Mouse (Mus musculus) G1E (cell line): ENCODE measurements around the gene Lypd5. TPM values are rescaled to one million over a fixed set of nuclear protein-coding genes. Genes with fewer than 3 reads are reported as not detected.

ENCODE experiments used
- ATAC-seq: 2 replicates; pipeline ENCODE4 v1.8.0; 2016; ENCODE audit warnings: mild to moderate bottlenecking; ENCODE audit not compliant: insufficient number of reproducible peaks, poor library complexity, low FRiP score, severe bottlenecking; ENCODE audit errors: extremely low read depth
- DNase-seq: peaks from one replicate; pipeline ENCODE4 v3.0.0; 2012; ENCODE audit warnings: low spot score
- H3K27me3 ChIP-seq: 2 replicates; pipeline ENCODE4 v1.6.1; 2012; ENCODE audit warnings: mild to moderate bottlenecking, low read length, inconsistent platforms; ENCODE audit not compliant: insufficient read depth
- H3K36me3 ChIP-seq: replicated peaks from 2 replicates; pipeline ENCODE3; 2012; ENCODE audit warnings: mild to moderate bottlenecking, inconsistent platforms
- H3K4me1 ChIP-seq: 2 replicates; pipeline ENCODE4 v1.6.1; 2012; ENCODE audit warnings: low read depth, low read length, inconsistent platforms, mixed read lengths; ENCODE audit not compliant: insufficient read depth
- H3K4me3 ChIP-seq: 2 replicates; pipeline ENCODE4 v1.5.1; 2012; ENCODE audit warnings: low read depth, mild to moderate bottlenecking, inconsistent platforms, low read length, moderate library complexity, mixed read lengths
- H3K9me3 ChIP-seq: replicated peaks from 2 replicates; pipeline ENCODE4 v1.6.1; 2012; ENCODE audit warnings: inconsistent platforms
- CTCF ChIP-seq: IDR thresholded peaks from 2 replicates; pipeline ENCODE4 v1.5.1; 2012; ENCODE audit warnings: low read depth, low read length, inconsistent platforms, mixed read lengths
- GATA1 ChIP-seq: IDR thresholded peaks from 2 replicates; pipeline ENCODE4 v1.6.1; 2012; ENCODE audit warnings: borderline replicate concordance, low read length, inconsistent platforms, mixed read lengths
- GATA2 ChIP-seq: IDR thresholded peaks from 2 replicates; pipeline ENCODE4 v1.6.1; 2012; ENCODE audit warnings: low read depth, low read length, inconsistent platforms, borderline replicate concordance
- POLR2AphosphoS5 ChIP-seq: IDR thresholded peaks from 2 replicates; pipeline ENCODE4 v1.6.1; 2012; ENCODE audit warnings: low read depth, low read length, inconsistent platforms; ENCODE audit not compliant: insufficient replicate concordance
- TAL1 ChIP-seq: conservative IDR thresholded peaks from 2 replicates; pipeline ENCODE4 v1.6.1; 2012; ENCODE audit warnings: low read depth, low read length, inconsistent platforms, mixed read lengths
- polyA plus RNA-seq: library from polyadenylated mRNA; stranded (reverse); fragments of >175 nt; gene quantifications from 2 replicates; pipeline ENCODE4 v1.2.3, GENCODE M21; 2012
- total RNA-seq, 2 experiments: library from RNA; stranded (forward) in 1 of 2; stranded (reverse) in 1 of 2; fragments of 200-1000 nt in 1 of 2; fragments of >200 nt in 1 of 2; fragmentation: Nextera tagmentation in 1 of 2; gene quantifications; 2 replicates each; pipeline ENCODE4 v1.2.3; 2014 to 2017

Gene Lypd5
- total and polyA plus RNA-seq, 3 experiments: not detected

GRCm38 (mm10) chr7:24372786-24373185, 23.8 kb downstream of the Lypd5 start:
- no peak for DNase-seq
- peaks cover 55% of the 10 kb centered on the region for H3K36me3 ChIP-seq
- H3K4me1 ChIP-seq: peaks cover 83% of the 10 kb centered on the region

GRCm38 (mm10) chr7:24373538-24374379, 24.8 kb downstream of the Lypd5 start:
- peaks cover 84% of the 10 kb centered on the region for H3K4me1 ChIP-seq
- ATAC-seq (no peak), DNase-seq (peak; percentile 65)
- H3K36me3 ChIP-seq: peaks cover 64% of the 10 kb centered on the region
- TF ChIP-seq POLR2AphosphoS5: no peak
- TF ChIP-seq GATA1: no peak
- no peak for TF ChIP-seq TAL1
- H3K27me3 ChIP-seq: no peaks in the 10 kb centered on the region
- peak overlapping the region; percentile 66; the same call in 1 of the 2 replicates for H3K4me3 ChIP-seq
- no peaks in the 10 kb centered on the region for H3K9me3 ChIP-seq

More at GRCm38 (mm10) chr7:24372786-24373185, 23.8 kb downstream of the Lypd5 start:
- H3K9me3 ChIP-seq: no peaks in the 10 kb centered on the region
- H3K4me3 ChIP-seq: peak overlapping the region; percentile 81; the same call in 1 of the 2 replicates
- no peaks in the 10 kb centered on the region for H3K27me3 ChIP-seq
- no peak for ATAC-seq
- TF ChIP-seq POLR2AphosphoS5 (no peak), CTCF (no peak), GATA1 (no peak), TAL1 (no peak), GATA2 (no peak)

- ATAC-seq (no peak), DNase-seq (no peak)
- Histone ChIP-seq H3K27me3 (no peaks in the 10 kb centered on the region), H3K4me1 (peaks cover 83% of the 10 kb centered on the region), H3K36me3 (peaks cover 91% of the 10 kb centered on the region), H3K9me3 (no peaks in the 10 kb centered on the region), H3K4me3 (peak overlapping the region; percentile 70; the same call in 1 of the 2 replicates)
- TF ChIP-seq GATA1 (no peak), GATA2 (no peak), TAL1 (no peak), CTCF (no peak), POLR2AphosphoS5 (no peak)
Observed at GRCm38 (mm10) chr7:24376456-24376855, 27.5 kb downstream of the Lypd5 start.

- H3K4me1 ChIP-seq: peaks cover 84% of the 10 kb centered on the region
- peaks cover 92% of the 10 kb centered on the region for H3K36me3 ChIP-seq
- ATAC-seq: peak; percentile 92
- peak overlapping the region; percentile 70 for H3K4me3 ChIP-seq
- H3K27me3 ChIP-seq: no peaks in the 10 kb centered on the region
- peak; percentile 86 for DNase-seq
- H3K9me3 ChIP-seq: no peaks in the 10 kb centered on the region
- TF ChIP-seq POLR2AphosphoS5: no peak
- TF ChIP-seq GATA2: no peak
- TF ChIP-seq TAL1: peak; percentile 97
Observed at GRCm38 (mm10) chr7:24377091-24377865, 28.3 kb downstream of the Lypd5 start.

- DNase-seq (no peak), ATAC-seq (no peak)
- H3K36me3 ChIP-seq: peaks cover 92% of the 10 kb centered on the region
- TF ChIP-seq POLR2AphosphoS5 (no peak), GATA1 (no peak), CTCF (no peak), GATA2 (no peak), TAL1 (no peak)
- no peaks in the 10 kb centered on the region for H3K9me3 ChIP-seq
- H3K27me3 ChIP-seq: no peaks in the 10 kb centered on the region
- no peak overlapping the region; the same call in 1 of the 2 replicates for H3K4me3 ChIP-seq
- H3K4me1 ChIP-seq: peaks cover 81% of the 10 kb centered on the region
Observed at GRCm38 (mm10) chr7:24378049-24378701, 29.2 kb downstream of the Lypd5 start.

GRCm38 (mm10) chr7:24379934-24380333, 30.9 kb downstream of the Lypd5 start:
- Histone ChIP-seq H3K9me3 (no peaks in the 10 kb centered on the region), H3K27me3 (no peaks in the 10 kb centered on the region), H3K4me3 (no peak overlapping the region), H3K36me3 (peaks cover 94% of the 10 kb centered on the region), H3K4me1 (peaks cover 83% of the 10 kb centered on the region)
- DNase-seq (no peak), ATAC-seq (no peak)
- TF ChIP-seq TAL1 (no peak), GATA2 (no peak), GATA1 (no peak), POLR2AphosphoS5 (no peak), CTCF (no peak)
